Mouse (Mus musculus) limb, embryonic 13.5 days (tissue): ENCODE data around the gene Nudt9. TPM values are rescaled to one million over a fixed set of nuclear protein-coding genes. Genes with fewer than 3 reads are reported as not detected.

Experiments used
- ATAC-seq: fragments of 200-750 bp; cut with Nextera tagmentation; 2 replicates; pipeline ENCODE4 v1.8.0; 2017; ENCODE audit warnings: low read depth, moderate number of reproducible peaks, moderate TSS enrichment; ENCODE audit not compliant: low FRiP score
- H3K27ac ChIP-seq: fragments of 300-500 bp; sonication (generic); 2 replicates; pipeline ENCODE4 v1.5.1; 2015; ENCODE audit warnings: inconsistent platforms, mild to moderate bottlenecking, moderate library complexity
- H3K27me3 ChIP-seq: fragments of 300-500 bp; sonication (generic); 2 replicates; pipeline ENCODE4 v1.6.1; 2015; ENCODE audit warnings: mild to moderate bottlenecking, inconsistent platforms
- H3K36me3 ChIP-seq: fragments of 300-500 bp; sonication (generic); 2 replicates; pipeline ENCODE4 v1.6.1; 2015; ENCODE audit warnings: inconsistent platforms, mild to moderate bottlenecking, moderate library complexity
- H3K4me1 ChIP-seq: fragments of 300-500 bp; sonication (generic); 2 replicates; pipeline ENCODE4 v1.6.1; 2015; ENCODE audit warnings: inconsistent platforms
- H3K4me2 ChIP-seq: fragments of 300-500 bp; sonication (generic); replicated peaks from 2 replicates; pipeline ENCODE4 v1.6.1; 2015; ENCODE audit warnings: inconsistent platforms, mild to moderate bottlenecking, moderate library complexity
- H3K4me3 ChIP-seq: fragments of 300-500 bp; sonication (generic); 2 replicates; pipeline ENCODE4 v1.5.1; 2015; ENCODE audit warnings: moderate library complexity, mild to moderate bottlenecking, inconsistent platforms
- H3K9ac ChIP-seq: fragments of 300-500 bp; sonication (generic); 2 replicates; pipeline ENCODE4 v1.6.1; 2015; ENCODE audit warnings: mild to moderate bottlenecking, inconsistent platforms
- H3K9me3 ChIP-seq: fragments of 300-500 bp; sonication (generic); 2 replicates; pipeline ENCODE4 v1.6.1; 2016; ENCODE audit warnings: inconsistent platforms
- WGBS: fragments of 180-500 bp; shearing (Covaris S2); methylation state at CpG from one replicate; pipeline ENCODE4 v1.1.7; 2015; 5-methylcytosine and 5-hydroxymethylcytosine counted together
- polyA plus RNA-seq: library from polyadenylated mRNA; unstranded; fragments of >200 nt; fragmentation: Nextera tagmentation; extraction: Ambion mirVana; gene quantifications from 2 replicates; pipeline ENCODE4 v1.2.1, GENCODE M21; 2015

Nudt9 gene
- 62.8 and 63.0 TPM in 2 replicates for polyA plus RNA-seq

DNA sequence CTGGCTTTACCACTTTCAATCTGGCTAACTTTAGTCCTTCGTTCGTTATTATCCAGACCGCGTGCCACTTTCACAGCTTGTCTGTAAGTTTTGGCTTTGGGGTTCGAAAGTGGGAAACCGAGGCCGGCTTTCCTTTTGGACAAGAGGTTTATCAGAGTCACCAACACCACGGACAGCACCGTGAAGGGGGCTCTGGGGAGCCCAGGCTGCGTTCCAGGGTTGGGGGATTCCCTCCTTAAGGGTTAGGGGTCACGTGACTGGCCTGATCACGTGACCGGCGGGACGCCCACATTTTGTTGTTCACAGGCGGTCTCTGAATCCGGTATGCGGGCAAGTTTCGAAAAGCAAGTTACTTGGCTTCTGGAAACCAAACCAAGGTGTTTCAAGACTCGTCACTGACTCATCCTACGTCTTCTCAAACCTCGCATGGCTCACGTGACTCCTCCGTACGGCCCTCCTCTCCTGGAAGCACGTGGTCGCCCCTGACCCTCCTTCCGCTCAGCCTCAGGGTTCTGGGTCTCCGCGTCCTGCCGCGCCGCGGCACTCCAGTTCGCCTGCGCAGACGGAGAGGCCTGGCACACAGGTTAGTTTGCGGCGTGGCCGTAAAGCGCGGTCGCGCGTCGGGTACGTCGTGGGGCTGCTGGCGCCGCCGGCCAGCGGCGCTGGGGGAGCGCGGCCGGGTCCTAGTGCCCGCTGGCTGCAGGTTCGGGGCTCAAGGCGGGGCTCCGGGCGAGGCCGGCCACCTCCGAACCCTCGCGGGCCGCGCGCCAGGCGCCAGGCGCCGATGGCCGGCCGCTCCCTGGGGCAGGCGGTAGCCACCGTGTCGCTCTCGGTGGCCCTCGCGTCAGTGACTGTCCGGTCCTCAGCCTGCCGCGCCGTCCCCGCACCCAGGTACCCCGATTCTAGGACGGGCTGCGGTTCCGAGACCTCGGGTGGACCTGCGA lies at the start of gene Nudt9:
TSS of gene Nudt9 (plus strand) at position 51 of the 944 bp plus-strand sequence.
- peak within 1 kb of the TSS; percentile 89 for H3K9ac ChIP-seq
- H3K9me3 ChIP-seq = no peaks in the 10 kb centered on the region
- H3K27me3 ChIP-seq = no peaks in the 10 kb centered on the region
- peaks cover 11% of the 10 kb centered on the region for H3K36me3 ChIP-seq
- peak within 1 kb of the TSS; percentile 84 for H3K4me3 ChIP-seq
- H3K27ac ChIP-seq = peak within 1 kb of the TSS; percentile 84
- H3K4me2 ChIP-seq = peak within 1 kb of the TSS; percentile 69
- H3K4me1 ChIP-seq = peaks cover 14% of the 10 kb centered on the region
- WGBS = 5% methylated on average over 76 of the region's 90 CpGs
- ATAC-seq = peak; percentile 98

DNA sequence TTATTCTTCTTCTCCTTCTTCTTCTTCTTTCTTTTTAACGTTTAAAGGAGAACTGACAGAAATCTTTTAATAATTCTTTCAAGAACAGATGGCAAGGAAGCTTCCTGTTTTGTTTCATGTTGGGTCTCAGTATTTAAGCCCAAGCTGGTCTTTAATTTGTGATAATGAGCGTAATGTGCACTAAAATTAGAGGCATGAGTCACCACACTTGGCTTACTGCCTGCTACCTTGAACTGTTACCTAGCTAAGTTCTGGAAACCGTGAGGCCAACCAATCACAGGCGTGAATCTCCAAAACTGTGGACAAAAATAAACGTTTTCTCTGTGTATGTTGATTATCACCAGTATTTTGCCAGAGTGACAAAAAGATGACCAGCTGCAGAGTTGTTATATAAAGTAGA lies 47.4 kb upstream of the Nudt9 start:
- WGBS = 63% methylated on average over 5 of the region's 5 CpGs
- Histone ChIP-seq H3K4me2 (no peak overlapping the region), H3K9ac (no peak overlapping the region), H3K4me1 (peaks cover 3% of the 10 kb centered on the region; the same call in 1 of the 2 replicates), H3K4me3 (no peak overlapping the region), H3K27ac (no peak overlapping the region), H3K27me3 (no peaks in the 10 kb centered on the region), H3K9me3 (no peaks in the 10 kb centered on the region), H3K36me3 (no peaks in the 10 kb centered on the region)
- no peak for ATAC-seq

DNA sequence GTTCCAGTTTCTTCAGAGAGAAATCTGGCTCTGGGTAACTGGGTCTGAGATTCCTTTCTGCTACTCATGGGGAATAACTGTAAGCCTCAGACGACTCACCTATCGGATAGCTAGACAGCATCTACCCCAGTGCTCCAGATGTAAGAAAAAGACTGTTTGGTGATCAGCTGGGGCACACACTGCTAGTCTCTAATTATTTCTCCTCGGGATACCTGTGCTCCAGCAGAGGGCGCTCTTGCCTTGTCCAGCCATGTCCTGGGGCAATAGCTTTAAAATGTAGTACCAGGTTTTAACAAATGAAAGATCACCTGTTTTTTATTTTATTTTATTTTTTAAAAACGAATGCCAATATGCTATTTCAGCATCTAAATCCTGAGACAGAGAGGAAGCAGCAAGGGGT lies 46.4 kb upstream of the Nudt9 start:
- no peak overlapping the region for H3K27ac ChIP-seq
- H3K9me3 ChIP-seq = no peaks in the 10 kb centered on the region
- peaks cover 3% of the 10 kb centered on the region; the same call in 1 of the 2 replicates for H3K4me1 ChIP-seq
- 6% methylated on average over 5 of the region's 5 CpGs for WGBS
- no peak overlapping the region for H3K4me3 ChIP-seq
- H3K9ac ChIP-seq = no peak overlapping the region
- no peak overlapping the region for H3K4me2 ChIP-seq
- no peak for ATAC-seq
- H3K36me3 ChIP-seq = no peaks in the 10 kb centered on the region
- H3K27me3 ChIP-seq = no peaks in the 10 kb centered on the region

DNA sequence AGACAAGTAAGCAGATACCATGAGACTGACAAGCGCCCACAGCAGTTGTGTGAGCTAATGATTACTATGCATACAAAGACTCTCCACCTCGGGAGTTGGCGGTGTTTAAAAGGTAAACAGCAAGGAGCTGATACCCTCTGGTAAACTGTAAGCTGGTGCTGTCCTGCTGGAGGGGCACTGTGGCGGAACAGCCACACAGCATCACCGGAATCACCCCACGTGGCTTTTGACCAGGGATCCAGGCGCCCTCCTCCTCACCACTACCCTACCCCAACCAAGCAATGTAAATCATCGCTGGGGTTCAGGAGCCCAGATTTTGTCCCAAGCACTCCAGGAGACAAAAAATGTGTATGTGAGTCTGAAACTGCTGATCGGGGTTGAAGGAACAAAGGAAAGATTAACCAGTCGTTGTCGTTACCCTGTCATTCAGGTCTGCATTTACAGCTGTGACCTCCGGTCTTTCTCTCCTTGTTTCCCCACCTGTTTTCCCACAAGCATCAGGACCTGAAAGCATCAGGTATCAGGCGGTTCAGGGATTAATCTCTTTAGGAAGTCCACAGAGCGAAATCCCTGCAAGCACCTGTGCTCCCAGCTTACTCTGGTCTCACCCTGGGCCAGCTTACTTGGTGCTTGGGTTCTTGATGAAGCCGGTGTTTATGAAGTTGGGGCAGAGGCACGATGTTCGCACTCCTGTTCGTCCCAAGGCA lies 43.4 kb upstream of the Nudt9 start:
- 29% methylated on average over 18 of the region's 18 CpGs for WGBS
- Histone ChIP-seq H3K4me3 (no peak overlapping the region), H3K9me3 (no peaks in the 10 kb centered on the region), H3K4me2 (peak overlapping the region; percentile 41), H3K4me1 (peaks cover 3% of the 10 kb centered on the region; the same call in 1 of the 2 replicates), H3K9ac (no peak overlapping the region), H3K27ac (no peak overlapping the region), H3K27me3 (no peaks in the 10 kb centered on the region), H3K36me3 (no peaks in the 10 kb centered on the region)
- no peak for ATAC-seq

DNA sequence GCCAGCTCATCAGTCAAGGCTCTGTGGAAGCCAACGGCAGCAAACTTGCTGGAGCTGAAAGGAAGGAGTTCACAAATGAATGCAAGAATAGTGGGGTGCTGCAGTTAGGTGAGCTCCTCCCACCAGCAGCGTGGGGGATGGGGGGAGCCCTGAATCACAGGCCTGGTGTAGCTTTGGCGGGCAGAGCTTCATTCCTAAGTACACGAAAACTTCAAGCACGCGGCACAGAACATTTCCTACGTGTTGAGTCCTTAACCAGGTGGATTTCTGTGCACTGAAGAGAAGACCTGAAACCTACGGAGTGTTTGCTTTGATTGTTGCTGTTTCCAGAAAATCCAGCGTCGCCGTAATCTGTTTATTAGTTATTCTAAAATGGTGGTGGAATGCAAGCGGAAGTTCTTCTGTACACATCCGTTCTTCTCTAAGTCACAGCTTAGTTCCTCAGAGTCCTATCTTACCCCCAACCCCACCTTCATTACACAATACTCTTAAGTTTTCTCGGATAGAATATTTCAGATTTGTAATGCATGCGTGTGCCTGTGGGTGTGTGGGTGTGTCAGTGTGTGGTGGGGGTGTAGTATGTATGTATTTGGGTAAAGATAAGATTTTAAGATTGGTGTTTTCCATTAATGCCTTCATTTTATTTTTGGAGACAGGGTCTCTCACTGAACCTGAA lies 42.7 kb upstream of the Nudt9 start:
- Histone ChIP-seq H3K4me2 (peak overlapping the region; percentile 41), H3K27me3 (no peaks in the 10 kb centered on the region), H3K4me1 (peaks cover 3% of the 10 kb centered on the region; the same call in 1 of the 2 replicates), H3K9ac (no peak overlapping the region), H3K9me3 (no peaks in the 10 kb centered on the region), H3K4me3 (no peak overlapping the region), H3K27ac (no peak overlapping the region), H3K36me3 (peaks cover 3% of the 10 kb centered on the region; the same call in 1 of the 2 replicates)
- WGBS = 47% methylated on average over 15 of the region's 15 CpGs
- ATAC-seq = no peak

DNA sequence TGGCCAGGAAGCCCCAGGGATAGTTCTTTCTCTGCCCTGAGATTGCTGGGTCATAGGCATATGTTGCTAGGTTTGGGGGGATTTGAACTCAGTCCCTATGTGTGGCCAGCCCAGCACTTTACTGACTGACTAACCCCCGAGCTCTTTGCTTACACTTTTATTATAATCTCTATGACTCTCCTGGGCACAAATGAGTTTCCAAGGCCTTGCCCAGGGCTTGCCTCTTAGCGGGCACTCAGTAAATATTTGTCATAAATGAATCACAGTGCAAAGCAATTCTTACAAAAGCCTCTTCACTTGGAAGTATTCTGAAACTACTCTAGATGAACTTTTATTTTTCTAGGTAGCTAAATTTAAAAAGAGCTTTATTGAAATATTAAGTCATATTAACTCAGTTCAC lies 42.2 kb upstream of the Nudt9 start:
- Histone ChIP-seq H3K4me2 (no peak overlapping the region), H3K4me3 (no peak overlapping the region), H3K36me3 (peaks cover 3% of the 10 kb centered on the region; the same call in 1 of the 2 replicates), H3K9ac (no peak overlapping the region), H3K4me1 (peaks cover 3% of the 10 kb centered on the region; the same call in 1 of the 2 replicates), H3K27ac (no peak overlapping the region), H3K9me3 (no peaks in the 10 kb centered on the region), H3K27me3 (no peaks in the 10 kb centered on the region)
- 88% methylated on average over 2 of the region's 2 CpGs for WGBS
- ATAC-seq = no peak

DNA sequence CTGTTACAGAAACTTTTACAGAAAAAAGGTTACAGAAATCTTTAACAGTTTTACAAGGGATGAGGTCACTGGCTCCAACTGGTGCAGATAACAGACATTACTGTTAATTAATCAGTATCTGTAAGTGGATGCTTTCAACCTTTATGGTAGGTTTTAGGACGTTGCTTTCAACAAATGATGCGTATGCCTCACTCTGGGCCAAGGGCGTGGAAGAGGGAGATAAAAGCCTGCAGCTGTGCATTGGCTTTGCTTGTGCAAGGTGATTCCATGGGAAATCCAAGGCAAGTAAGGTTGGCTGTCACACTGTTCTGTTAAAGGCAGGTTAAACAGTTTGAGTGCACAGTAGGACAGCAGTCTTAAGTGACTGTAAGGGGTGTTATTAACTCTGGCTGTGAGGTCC lies 39.3 kb upstream of the Nudt9 start:
- peaks cover 3% of the 10 kb centered on the region; the same call in 1 of the 2 replicates for H3K4me1 ChIP-seq
- WGBS = 72% methylated on average over 3 of the region's 3 CpGs
- no peak for ATAC-seq
- H3K9me3 ChIP-seq = no peaks in the 10 kb centered on the region
- H3K27me3 ChIP-seq = no peaks in the 10 kb centered on the region
- H3K9ac ChIP-seq = no peak overlapping the region
- H3K4me3 ChIP-seq = no peak overlapping the region
- H3K4me2 ChIP-seq = no peak overlapping the region
- no peak overlapping the region for H3K27ac ChIP-seq
- peaks cover 7% of the 10 kb centered on the region for H3K36me3 ChIP-seq

DNA sequence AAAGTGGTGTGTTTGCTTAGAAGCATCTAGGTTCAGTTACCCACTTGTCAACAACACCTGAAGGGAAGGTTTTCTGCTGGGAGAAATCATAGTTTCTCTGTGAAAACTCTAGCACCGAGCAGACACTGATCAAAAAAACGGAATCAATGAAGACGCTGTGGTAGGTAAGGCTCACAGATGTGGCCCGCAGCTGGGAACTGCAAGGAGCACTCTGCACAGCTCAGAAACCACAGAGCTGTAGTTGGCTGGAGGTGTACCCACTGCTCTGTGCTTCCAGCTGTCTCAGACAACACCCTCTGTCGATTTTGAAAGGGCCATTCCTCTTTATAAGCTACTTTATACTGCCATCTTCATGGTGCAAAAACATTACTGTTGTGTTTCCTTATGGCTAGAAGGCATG lies 38.3 kb upstream of the Nudt9 start:
- ATAC-seq = no peak
- Histone ChIP-seq H3K9me3 (no peaks in the 10 kb centered on the region), H3K4me1 (peaks cover 3% of the 10 kb centered on the region; the same call in 1 of the 2 replicates), H3K27ac (no peak overlapping the region), H3K4me2 (no peak overlapping the region), H3K36me3 (peaks cover 7% of the 10 kb centered on the region), H3K9ac (no peak overlapping the region), H3K27me3 (no peaks in the 10 kb centered on the region), H3K4me3 (no peak overlapping the region)
- WGBS = 73% methylated on average over 5 of the region's 5 CpGs

DNA sequence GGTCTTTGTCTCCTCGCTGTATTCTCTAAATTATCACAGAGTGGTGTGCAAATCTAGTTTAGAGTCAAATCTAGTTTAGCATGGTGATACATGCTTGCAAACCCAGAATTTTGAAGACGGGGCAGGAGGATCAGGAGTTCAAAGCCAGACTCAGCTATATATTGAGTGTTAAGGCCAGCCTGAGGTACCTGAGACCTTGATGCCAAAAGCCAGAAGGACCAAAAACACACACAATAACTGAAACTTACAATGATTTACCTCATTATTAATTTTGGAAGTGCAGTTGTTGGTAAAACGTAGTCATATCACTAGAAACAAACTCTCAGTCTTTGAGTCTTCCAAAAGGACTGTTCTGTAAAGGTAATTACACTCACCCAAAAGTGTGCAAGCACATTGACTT lies 36.7 kb upstream of the Nudt9 start:
- Histone ChIP-seq H3K36me3 (peaks cover 7% of the 10 kb centered on the region), H3K4me1 (no peaks in the 10 kb centered on the region), H3K4me3 (no peak overlapping the region), H3K4me2 (no peak overlapping the region), H3K9ac (no peak overlapping the region), H3K27ac (no peak overlapping the region), H3K27me3 (no peaks in the 10 kb centered on the region), H3K9me3 (no peaks in the 10 kb centered on the region)
- ATAC-seq = no peak
- WGBS = 91% methylated on average over 3 of the region's 3 CpGs

DNA sequence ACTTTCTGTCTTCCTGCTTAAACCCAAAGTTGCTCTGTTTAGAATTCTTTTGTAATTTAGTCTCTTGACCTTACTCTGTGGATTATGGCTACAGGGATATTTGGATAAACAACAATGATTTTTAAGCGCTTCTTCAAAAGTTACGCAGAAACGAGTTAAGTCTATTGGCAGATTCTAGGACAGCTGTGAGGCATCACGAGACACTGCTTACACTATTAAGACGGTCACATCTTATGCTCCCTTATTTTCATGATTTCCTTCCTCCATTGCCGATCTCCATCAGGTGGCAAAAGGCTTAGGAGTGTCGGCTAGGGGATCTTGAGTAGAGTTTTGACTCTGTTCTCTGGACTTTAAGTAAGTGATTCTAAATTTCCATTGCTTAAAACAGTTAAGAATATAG lies 35.8 kb upstream of the Nudt9 start:
- Histone ChIP-seq H3K36me3 (peaks cover 7% of the 10 kb centered on the region), H3K4me3 (no peak overlapping the region), H3K4me2 (no peak overlapping the region), H3K9me3 (no peaks in the 10 kb centered on the region), H3K9ac (no peak overlapping the region), H3K4me1 (no peaks in the 10 kb centered on the region), H3K27me3 (no peaks in the 10 kb centered on the region), H3K27ac (no peak overlapping the region)
- WGBS = 91% methylated on average over 7 of the region's 7 CpGs
- ATAC-seq = no peak

DNA sequence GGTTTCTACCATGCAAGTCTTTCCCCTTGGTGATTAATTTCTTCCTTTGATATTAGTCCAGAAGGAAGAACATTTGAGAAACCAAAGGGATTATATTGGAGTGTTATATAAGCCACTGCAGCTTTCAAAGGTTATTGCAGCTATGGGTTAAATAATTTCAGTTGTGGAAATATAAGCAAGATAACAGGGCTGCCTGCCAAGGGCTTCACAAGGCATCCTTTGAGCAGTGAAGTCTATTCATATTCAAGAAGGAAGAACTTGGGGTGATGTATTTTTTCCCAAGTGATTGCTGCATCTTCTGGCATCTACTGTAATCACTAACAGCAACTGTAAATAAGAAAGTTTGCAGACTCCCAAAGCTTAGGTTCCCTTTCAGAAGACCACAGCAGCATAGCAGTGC lies 34.7 kb upstream of the Nudt9 start:
- Histone ChIP-seq H3K9me3 (no peaks in the 10 kb centered on the region), H3K36me3 (peaks cover 7% of the 10 kb centered on the region), H3K27ac (no peak overlapping the region), H3K27me3 (no peaks in the 10 kb centered on the region), H3K4me1 (no peaks in the 10 kb centered on the region), H3K4me2 (no peak overlapping the region), H3K9ac (no peak overlapping the region), H3K4me3 (no peak overlapping the region)
- no peak for ATAC-seq
